Mouse (Mus musculus) right cerebral cortex, adult 18-20 months (tissue): ENCODE results near the gene Rbbp8nl.

Experiments
- DNase-seq: peaks from one replicate; pipeline ENCODE4 v3.0.0; 2022; ENCODE audit warnings: mixed read lengths

Rbbp8nl gene

GRCm38 (mm10) chr2:180289440-180290108 is at the start of gene Rbbp8nl:
Gene Rbbp8nl (minus strand): TSS chr2:180289879.
- no peak for DNase-seq

GRCm38 (mm10) chr2:180334551-180334986 is 44.9 kb upstream of the Rbbp8nl start, which contains the start of gene Gata5:
Gene Gata5 (minus strand): TSS chr2:180334699.
- DNase-seq: no peak

- no peak for DNase-seq
Observed at GRCm38 (mm10) chr2:180333778-180334550, 44.3 kb upstream of the Rbbp8nl start.

GRCm38 (mm10) chr2:180329466-180329865 is 39.8 kb upstream of the Rbbp8nl start:
- DNase-seq: no peak

- no peak for DNase-seq
Observed at GRCm38 (mm10) chr2:180322674-180323355, 33.1 kb upstream of the Rbbp8nl start.

GRCm38 (mm10) chr2:180320216-180320615 is 30.5 kb upstream of the Rbbp8nl start:
- DNase-seq: no peak

- DNase-seq: no peak
Observed at GRCm38 (mm10) chr2:180317591-180317990, 27.9 kb upstream of the Rbbp8nl start.

- DNase-seq: no peak
Observed at GRCm38 (mm10) chr2:180314292-180314691, 24.6 kb upstream of the Rbbp8nl start.

GRCm38 (mm10) chr2:180311147-180311546 is 21.5 kb upstream of the Rbbp8nl start:
- no peak for DNase-seq

GRCm38 (mm10) chr2:180307680-180308079 is 18.0 kb upstream of the Rbbp8nl start:
- DNase-seq: no peak

GRCm38 (mm10) chr2:180306423-180307168 is 16.9 kb upstream of the Rbbp8nl start:
- DNase-seq: peak; percentile 2

GRCm38 (mm10) chr2:180306009-180306408 is 16.3 kb upstream of the Rbbp8nl start:
- no peak for DNase-seq

GRCm38 (mm10) chr2:180305490-180305889 is 15.8 kb upstream of the Rbbp8nl start:
- no peak for DNase-seq

GRCm38 (mm10) chr2:180304554-180304953 is 14.9 kb upstream of the Rbbp8nl start:
- DNase-seq: no peak

GRCm38 (mm10) chr2:180303468-180303867 is 13.8 kb upstream of the Rbbp8nl start:
- no peak for DNase-seq

GRCm38 (mm10) chr2:180302201-180302600 is 12.5 kb upstream of the Rbbp8nl start:
- DNase-seq: no peak

- no peak for DNase-seq
Observed at GRCm38 (mm10) chr2:180300771-180301170, 11.1 kb upstream of the Rbbp8nl start.

GRCm38 (mm10) chr2:180300252-180300651 is 10.6 kb upstream of the Rbbp8nl start:
- DNase-seq: no peak

- DNase-seq: no peak
Observed at GRCm38 (mm10) chr2:180292906-180293305, 3.2 kb upstream of the Rbbp8nl start.

- DNase-seq: no peak
Observed at GRCm38 (mm10) chr2:180292026-180292425, 2.3 kb upstream of the Rbbp8nl start.

GRCm38 (mm10) chr2:180291566-180291965 is 1.9 kb upstream of the Rbbp8nl start:
- no peak for DNase-seq

- DNase-seq: no peak
Observed at GRCm38 (mm10) chr2:180290503-180290902, 824 bp upstream of the Rbbp8nl start.

- no peak for DNase-seq
Observed at GRCm38 (mm10) chr2:180288966-180289365, 713 bp downstream of the Rbbp8nl start.
